Mouse (Mus musculus) frontal cortex, postnatal 25 days (tissue): ENCODE results near the gene Syt2.
A peak's percentile ranks its signal among the peaks of the same experiment; 100 is the strongest.

ENCODE experiments used
- DNase-seq, 2 experiments: peaks; one replicate each; pipeline ENCODE4 v3.0.0; 2022; ENCODE audit warnings: low spot score in 2 of 2

Gene Syt2

DNA sequence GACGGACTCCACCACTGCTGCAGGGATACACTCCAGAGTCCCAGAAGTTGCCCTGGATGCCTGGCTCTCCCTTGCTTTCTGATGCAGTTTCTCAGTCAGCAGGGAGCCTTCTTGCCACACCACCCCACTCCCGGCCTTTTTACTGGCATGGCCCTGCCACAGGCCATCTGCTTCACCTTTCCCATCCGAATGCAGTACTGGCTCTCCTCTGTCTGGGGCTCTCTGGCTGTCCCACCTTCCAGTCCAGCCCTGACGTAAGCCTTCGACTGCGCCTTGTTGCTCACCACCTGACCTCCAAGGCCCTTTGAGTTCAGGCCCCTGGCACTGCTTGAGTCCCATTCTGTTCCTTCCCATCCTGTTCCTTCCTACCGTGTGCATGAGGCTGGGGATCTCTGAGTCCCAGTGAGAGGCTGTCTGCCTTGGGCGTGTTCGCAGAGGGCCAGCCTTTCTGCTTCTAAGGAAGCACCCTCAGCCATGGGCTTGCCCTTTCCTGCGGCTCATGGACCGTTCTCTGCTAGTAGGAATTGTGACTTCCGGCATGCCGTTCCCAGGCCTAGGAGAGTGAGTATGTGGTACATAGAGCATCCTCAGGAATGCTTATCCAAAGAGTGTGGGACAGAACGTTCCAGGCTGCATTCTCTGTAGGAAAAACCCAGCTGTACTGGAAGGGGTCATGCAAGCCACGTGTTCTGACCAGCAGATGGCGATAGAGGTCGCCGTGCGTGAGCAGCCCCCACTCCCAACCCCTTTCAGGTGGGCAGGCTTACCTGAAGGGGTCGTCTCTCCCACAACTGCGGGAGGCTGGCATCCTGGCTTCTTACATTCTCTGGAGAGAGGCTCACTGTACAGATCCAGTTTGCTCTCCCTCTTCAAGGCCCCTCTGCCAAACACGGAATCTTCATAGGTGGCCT lies 58.2 kb downstream of the Syt2 start:
- peak in 1 of 2 experiments; percentile 24 for DNase-seq

DNA sequence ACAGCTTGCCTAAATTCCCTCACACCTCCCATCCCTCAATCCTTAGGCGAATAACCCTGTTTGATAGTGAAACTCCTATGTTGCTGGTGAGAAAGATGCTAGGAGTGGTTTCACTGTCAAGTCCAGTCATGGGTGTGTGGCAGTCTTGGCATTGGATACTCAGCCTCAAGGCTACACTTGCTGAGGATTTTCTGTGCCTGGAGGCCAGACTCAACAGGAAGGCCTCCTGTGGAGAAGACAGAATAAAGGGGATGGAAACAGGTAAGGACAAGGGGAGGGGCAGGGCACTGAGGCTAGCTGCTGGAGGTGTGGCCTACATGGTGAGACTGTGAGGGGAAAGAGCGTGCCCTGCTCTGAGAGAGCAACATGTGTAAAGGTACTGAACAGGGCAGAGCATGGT lies 60.1 kb downstream of the Syt2 start:
- DNase-seq: no peak

DNA sequence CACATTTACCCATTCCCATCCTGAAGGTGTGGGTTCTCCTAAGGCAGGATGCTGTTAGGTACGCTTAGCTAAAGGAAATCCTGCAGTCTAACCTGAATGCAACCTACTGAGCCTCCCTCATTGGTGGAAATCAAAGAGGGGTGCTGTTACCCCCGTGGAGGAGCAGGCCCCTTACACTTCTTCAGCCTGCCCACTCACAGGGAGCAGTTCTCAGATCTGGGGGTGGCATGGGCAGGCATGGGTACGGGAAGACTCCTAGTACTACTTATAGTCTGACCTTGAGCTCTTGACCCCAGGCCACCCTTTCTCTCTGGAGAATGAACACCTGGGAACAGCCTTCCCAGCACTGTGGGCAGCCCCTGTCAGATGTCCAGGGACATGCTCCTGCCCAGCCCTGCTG lies 61.0 kb downstream of the Syt2 start:
- DNase-seq: no peak

DNA sequence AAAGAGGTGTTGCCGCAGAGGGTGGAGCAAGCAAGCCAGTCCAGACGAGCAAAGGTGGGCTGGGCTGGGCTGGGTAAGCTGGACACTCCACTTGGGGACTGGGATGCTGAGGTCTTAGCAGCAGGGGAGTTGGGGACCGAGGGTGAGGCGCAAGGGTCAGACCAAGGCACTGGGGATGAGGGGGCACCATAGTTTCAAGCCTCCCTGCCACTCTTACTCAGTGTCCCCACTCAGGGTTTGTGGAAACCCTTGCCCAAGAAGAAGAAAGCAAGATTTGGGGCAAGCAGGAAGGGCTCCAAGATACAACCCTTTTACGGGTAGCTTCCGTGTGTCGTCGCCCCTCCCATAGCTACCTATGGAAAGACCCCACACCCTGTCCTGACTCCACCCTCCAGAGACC lies 61.8 kb downstream of the Syt2 start:
- no peak for DNase-seq

DNA sequence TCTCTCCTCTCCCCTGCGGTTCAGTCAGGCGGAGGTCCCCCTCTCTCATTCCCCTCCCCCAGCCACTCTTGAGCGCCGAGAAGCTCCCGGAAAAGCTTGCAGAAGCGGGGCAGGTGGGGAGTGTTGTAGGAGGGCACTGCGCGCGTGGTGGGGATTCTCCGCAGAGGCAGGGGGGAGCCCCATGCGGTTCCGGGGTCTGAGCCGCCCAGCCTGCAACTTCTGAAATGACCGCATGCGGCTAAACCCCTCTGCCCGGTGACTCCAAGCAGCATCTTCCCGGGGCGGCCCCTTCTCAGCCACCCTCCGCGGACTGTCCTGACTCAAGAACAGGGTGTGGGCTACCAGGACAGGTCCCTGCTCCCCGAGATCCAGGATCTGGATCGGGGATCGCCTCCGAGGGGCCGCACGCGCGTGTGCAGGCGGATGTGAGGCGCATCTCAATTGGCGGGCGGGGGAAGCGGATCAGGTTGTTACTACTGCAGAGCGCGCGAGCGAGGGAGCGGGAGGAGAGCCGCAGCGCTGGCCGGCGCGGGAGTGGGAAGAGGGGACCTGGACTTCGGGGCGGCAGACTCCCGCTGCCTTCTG lies 62.4 kb downstream of the Syt2 start:
- peak in 1 of 2 experiments; percentile 25 for DNase-seq

DNA sequence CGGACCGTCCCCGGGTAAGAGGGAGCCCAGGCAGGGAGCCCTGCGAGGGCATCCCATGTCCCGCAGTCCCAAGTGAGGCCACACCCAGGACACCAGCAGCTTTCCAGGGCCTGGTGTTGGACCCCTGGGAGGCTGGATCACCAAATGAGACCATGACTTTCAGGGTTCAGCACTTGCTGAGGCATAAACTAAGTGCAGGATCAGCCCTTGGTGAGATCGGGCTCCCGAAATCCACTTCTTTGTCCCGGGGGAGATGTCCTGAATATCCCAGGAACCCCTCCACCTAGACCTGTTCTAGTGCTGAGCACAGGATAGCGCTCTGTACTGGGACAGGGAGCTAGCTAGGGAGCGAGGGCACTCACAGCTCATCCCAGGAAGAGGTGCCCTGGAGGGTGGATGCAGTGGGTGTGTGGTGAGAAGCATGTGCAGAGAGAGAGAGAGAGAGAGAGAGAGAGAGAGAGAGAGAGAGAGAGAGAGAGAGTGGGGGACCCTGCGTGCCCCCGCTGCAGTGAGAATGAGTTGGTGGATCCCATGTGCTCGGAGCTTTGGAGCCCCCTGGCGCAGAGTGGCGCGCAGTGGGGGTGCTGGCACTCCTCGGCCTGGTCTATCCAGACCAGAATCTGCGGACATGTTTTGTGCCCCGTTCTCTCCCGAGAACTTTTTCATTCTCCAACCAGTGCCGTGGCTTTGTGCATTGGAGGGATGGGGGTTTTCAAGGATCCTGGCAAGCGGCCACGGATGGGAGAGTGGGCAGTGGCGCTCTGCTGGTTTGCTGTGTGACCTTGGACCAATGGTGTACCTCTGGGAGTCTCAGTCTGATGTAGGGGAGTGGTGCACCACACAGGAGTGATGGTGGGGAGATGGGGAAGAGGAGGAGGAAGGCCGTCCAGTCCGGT lies 63.2 kb downstream of the Syt2 start:
- DNase-seq: no peak

DNA sequence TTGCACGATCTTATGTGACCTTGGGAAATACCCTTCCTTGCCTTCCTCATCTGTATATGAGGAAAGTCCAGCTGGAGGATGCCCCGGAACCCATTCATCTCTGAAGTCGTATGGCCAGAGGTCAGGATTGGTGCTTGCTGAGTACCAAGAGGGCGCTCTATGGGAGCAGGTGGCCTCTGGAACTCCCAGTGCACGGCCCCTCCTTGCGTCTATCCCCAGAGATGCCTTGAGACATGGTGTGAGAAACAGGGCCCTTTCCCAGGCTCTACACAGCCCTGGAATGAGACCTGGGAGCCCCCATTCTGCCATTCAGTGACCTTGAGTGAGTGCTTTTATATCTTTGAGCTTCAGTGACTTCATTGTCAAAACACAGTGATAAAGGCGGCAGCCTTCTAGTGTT lies 64.6 kb downstream of the Syt2 start:
- no peak for DNase-seq

DNA sequence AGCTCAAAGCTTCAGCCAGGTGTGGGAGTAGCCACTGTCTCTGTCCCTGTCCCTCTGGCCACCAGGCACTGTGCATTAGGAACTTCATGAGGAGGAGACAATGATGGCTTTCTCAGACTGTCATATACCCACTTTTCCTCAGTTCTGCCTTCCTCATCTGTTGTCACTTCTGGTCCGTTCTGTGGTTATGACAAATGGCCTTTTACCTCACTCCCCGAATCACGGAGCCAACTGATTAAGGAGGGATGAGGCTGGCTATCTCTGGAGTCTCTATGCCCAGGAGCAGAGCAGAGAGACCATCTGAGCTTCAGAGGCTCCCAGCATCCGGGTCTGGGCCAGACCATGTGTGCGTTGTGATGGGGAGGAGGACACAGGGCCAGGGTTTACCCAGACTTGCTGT lies 65.2 kb downstream of the Syt2 start:
- no peak for DNase-seq

DNA sequence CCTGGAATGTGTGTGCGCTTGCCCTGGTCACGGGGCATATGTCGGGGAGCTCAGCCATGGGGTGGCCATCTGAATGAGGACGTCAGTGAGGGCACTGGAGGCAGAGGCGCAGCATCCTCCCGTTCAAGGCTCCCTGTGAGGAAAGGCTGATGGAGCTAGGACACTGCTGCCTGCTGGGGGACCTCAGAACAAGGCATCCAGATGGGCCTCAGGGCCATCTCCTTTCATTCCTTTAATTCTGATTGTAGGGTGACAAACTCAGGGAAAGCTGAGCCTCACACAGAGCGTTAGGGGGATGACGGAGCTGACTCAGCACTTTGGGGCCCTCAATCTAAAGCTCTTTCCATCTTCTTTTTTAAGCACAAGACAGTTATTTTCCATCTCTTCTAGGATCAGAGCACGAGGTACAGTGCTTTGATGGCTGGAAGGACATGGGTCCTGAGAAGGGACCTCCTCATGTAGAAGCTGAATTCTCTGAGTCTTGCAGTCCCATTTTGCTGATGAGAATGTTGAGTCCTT lies 66.4 kb downstream of the Syt2 start:
- no peak for DNase-seq

DNA sequence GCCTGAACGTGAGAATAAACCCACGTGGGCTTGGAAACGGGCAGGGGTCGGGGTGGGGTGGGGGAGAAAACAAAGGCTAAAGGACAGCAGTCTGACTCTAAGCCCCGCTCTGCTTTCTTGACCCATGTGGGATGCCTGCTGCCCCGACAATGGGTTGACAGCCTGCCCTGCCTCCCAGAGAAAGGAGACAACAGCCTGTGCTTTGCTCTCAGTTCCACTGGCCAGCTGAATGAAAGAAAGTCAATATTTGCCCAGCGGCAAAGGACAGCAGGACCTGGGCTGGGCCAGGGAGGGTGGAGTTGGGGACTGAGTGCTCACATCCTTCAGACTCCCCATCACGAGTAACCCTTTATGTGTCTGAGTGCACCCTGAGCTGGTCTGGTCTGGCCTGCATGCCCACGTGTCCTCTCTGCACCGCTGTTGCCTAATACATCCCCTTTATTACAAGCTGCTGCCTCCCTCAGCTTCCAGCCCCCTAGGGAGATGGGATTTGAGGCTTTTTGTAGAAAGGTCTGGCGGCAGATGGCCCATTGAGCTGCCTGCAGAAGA lies 67.0 kb downstream of the Syt2 start:
- DNase-seq: no peak

DNA sequence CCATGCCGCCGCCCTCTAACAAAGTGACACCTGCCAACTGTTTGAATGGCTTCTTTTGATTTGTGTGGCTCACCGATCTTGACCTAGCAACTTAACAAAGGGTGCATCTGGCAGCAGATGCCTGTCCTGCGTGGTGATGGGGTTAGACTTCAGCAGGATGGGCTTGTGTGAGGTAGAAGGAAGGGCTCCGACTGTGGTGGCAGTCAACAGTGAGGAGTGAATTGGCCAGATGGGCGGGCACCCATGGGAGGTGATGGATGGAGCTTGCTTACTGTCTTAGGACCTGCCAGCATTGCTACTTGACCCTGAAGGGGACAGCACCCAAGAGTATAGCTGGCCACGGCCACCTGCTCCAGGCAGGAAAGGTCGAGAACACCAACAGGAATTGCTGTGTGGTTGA lies 67.7 kb downstream of the Syt2 start:
- no peak for DNase-seq

DNA sequence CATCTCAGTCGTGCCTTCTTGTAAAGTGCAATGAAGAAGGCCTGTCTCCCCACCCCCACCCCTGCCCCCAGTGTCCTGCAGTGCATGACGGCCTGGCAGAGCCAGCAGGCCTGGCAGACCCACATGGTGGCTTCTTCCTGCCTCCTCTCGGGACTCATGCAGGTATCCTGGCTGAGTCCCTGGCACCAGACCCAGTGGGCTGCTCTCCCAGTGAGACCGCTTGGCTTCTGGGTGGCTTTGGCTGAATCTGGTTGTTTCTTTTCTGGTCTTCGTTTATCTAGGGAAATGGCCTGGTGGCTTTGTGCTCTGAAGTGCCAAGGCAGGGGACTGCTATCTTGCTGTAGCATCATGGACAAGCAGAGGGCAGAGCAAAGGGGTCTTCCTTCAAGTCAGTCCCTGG lies 68.6 kb downstream of the Syt2 start:
- no peak for DNase-seq

DNA sequence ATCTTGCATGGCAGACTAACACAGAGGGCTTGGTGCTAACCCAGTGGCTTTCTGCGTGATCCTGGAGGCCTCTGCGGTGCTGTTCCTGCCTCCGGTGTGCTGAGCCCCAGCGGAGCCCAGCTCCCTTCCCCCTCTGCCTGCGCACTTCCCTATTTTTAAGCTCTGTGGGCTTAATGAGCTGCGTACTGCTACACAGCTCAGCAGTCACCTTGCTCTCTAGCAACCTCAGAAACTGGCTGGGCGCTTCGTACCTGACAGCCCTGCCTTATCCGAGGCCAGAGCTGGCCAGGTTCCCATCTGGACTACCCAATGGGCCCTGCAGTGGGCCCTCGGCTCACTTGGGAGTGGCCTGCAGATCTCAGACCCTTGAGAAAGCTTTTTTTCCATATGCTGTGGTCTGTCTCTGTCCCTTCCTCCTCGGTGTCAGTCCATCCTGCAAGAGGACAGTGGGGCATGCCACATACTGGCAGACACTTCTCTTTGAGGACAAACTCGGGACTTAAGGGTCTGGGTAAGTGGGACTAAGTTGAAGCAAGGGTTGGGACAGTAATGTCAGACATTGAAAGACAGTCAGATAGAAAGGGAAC lies 73.3 kb downstream of the Syt2 start:
- DNase-seq: no peak

DNA sequence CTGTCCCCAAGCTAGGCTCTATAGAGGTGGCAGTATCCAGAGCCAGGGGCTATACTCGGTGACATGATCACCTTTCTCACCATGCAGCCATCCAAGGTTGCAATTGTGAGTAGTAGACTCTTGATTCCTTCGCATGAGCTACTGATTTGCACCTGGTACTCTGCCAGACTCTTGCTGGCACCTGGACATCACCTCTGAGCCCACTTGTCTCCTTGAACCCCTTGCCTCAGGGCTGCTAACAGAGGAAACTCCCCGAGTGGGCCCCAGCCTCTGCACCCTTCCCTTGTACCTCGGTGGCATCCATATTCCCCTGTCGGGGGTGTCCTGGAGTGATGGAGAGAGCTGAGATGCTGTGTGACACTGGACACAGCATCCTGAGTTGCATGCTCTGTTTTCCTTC lies 75.0 kb downstream of the Syt2 start:
- no peak for DNase-seq

DNA sequence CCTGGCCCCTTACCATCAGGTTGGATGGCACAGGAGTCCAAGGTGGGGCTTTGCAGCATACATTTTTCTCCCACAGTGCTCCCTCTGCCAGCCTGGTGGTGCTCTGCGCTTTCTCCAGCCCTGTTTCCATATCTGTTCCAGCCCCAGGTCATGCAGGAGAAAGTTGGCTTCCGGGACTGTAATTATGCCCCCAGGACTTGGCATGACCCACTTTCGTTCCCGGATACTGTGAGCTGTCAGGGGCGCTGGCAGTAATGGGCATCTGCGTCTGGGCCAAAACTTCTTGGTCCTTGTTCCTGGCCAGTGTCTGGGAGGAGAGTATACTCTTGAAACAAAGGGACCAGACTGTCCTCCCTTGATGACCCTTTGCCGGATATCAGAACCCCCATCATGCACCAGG lies 76.4 kb downstream of the Syt2 start:
- DNase-seq: no peak

DNA sequence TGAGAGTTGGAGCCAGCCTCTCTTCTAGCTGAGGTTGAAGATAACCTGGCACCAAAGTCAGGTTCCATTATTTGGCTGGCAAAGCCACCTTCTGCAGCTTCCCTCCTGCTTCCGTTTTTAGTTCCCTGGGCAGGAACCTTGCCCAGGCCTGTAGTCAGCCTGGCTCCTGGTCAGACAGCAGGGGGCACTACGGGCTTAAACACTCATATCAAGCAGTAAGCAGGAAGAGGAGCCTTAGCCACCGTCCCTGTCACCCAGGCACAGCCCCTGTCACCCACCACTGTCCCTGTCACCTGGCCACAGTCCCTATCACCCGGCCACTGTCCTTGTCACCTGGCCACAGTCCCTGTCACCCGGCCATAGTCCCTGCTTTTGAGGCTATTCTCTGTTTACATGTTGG lies 78.8 kb downstream of the Syt2 start:
- no peak for DNase-seq

DNA sequence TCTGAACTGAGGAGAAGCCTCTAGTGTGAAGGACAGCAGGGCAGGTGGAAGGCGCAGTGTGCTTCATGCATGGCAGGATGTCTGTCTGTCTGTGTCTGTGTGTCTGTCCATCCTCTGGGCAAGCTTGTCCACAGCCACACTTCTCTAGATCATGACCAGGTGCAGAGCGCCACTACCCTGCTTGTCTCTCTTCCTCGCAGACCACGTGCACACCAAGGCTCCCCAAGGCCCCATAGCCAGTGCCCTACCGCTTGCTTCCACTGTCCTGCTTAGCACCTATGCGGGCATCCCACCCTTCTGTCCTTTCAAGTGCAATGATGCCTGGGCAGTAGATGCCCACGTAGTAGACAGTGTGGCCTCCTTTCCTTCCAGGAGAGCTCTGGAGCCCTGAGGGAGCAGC lies 80.0 kb downstream of the Syt2 start:
- no peak for DNase-seq

DNA sequence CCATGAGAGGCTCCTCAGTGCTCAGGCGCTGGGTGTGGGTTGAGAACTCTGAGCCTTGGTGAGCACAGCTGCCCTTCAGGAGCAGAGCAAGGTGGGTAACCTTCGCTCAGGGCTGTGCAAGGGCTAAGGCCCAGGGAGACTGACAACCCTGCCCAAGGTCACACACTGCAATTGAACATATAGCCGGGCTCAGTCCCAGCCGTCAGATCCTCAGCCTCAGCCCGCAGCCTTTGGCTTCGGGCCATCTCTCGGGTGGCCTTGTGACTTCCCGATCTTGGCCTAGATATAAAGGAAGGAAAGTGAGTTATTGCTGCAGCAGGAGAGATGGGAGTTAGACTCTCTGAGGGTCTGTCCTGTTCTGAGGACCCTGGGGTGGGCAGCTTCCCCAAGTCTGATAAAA lies 80.8 kb downstream of the Syt2 start:
- no peak for DNase-seq

DNA sequence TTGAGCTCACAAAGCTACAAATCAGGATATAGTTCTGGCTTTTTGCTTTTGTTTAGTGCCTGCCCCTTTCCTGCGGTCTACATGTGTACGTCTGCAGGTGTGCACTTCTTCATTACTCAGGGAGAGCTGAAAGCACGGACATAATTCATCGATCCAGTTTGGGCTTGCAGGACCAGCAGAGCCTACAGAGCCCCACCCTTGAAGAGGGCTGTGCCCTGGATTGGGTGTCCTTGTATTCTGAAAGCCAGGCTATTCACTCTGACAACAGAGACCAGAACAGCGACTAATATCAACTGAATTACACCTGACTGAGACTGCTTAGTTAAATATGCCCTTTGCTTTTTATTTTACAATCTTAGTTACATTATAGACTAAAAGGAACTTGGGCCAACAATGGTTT lies 87.2 kb downstream of the Syt2 start:
- DNase-seq: no peak

DNA sequence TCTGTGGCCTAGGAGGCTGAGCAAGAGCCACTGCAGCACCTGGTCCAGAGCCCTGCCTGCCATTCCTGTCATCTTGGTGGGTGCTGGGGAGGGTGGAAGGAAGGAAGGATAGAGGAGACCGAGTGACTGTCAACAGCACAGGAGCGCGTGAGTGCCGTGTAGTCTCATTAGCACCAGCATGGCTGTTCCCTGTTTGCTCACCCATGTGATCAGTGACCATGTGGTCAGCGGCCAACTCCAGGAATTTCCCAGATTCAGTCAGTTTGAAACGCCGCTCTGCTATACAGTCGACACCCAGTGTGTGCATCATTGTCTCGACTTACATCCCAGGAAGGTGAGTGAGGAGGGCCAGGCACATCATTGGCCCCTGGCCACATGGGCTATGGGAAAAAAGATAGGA lies 91.0 kb downstream of the Syt2 start:
- DNase-seq: no peak

DNA sequence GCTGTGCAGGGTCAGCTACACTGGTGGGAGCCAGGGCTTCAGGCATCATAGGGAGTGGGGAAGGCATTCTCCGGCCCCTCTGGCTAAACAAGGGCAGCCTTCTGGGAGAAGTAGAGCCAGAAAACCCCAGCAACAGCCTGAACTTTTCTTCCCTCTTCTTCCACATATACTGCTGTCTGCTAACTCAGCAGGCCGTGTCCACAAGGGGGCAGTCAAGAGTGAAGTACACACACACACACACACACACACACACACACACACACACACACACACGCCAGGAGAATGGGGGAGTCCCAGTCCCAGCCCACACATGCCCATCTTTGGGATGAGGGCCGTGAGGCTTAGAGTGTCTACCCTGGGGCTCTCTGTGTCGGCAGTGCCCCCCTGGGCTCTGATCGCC lies 95.0 kb downstream of the Syt2 start:
- DNase-seq: no peak
